Mouse (Mus musculus) megakaryocyte, embryonic 14.5 days (primary cell): ENCODE data around the gene Gm15557.

Source experiments
- FLI1 ChIP-seq: IDR thresholded peaks from 2 replicates; pipeline ENCODE4 v1.6.1; 2012; ENCODE audit warnings: low read length, inconsistent platforms, mixed read lengths
- GATA1 ChIP-seq: IDR thresholded peaks from 3 replicates; pipeline ENCODE4 v1.6.1; 2012; ENCODE audit warnings: mixed read lengths, low read length, inconsistent platforms, borderline replicate concordance

DNA sequence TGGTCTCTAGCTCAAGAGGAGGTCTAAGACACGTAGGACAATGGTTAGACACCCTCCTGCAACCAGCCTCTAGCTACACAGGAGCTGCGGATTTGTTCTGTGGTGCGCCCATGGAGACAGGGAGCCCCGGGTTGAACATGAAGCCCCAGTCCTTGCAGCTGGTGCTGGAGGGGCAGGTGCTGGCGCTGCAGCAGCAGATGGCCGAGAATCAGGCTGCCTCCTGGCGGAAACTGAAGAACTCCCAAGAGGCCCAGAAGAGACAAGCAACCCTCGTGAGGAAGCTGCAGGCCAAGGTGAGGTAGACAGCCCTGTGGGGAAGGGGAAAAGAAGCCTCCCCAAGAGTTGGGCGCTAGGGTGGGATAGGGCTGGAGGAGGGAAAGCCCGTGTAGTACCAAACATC, 21.3 kb downstream of the Gm15557 start:
- no peak for TF ChIP-seq GATA1
- no peak for TF ChIP-seq FLI1
